Mouse (Mus musculus) layer of hippocampus, postnatal 14 days (tissue): Measurements from ENCODE around the gene Coro2a. TPM values are rescaled to one million over a fixed set of nuclear protein-coding genes. Genes with fewer than 3 reads are reported as not detected.

ENCODE experiments used
- DNase-seq, 2 experiments: peaks; one replicate each; pipeline ENCODE4 v3.0.0; 2021 to 2022; ENCODE audit warnings: low spot score in 2 of 2, mixed read lengths in 1 of 2
- total RNA-seq, 2 experiments: library from RNA; stranded (reverse); gene quantifications; 2 replicates each; pipeline ENCODE4 v1.2.3; 2021

The Coro2a gene
- total RNA-seq, 2 experiments from 2014 or later, result 27.9 to 30.5 TPM

GRCm38 (mm10) chr4:46560069-46560705, 41.8 kb downstream of the Coro2a start:
- DNase-seq, result no peak

- DNase-seq, result no peak
These were observed 43.0 kb downstream of the Coro2a start for GRCm38 (mm10) chr4:46558672-46559667.

GRCm38 (mm10) chr4:46556933-46557332, 45.1 kb downstream of the Coro2a start:
- no peak for DNase-seq

- DNase-seq, result no peak
These were observed 46.2 kb downstream of the Coro2a start for GRCm38 (mm10) chr4:46555762-46556161.

GRCm38 (mm10) chr4:46554295-46555069, 47.5 kb downstream of the Coro2a start:
- DNase-seq, result no peak

GRCm38 (mm10) chr4:46553864-46554263, 48.1 kb downstream of the Coro2a start:
- no peak for DNase-seq

- DNase-seq, result no peak
These were observed 51.6 kb downstream of the Coro2a start for GRCm38 (mm10) chr4:46550406-46550805.

GRCm38 (mm10) chr4:46549979-46550378, 52.0 kb downstream of the Coro2a start:
- DNase-seq, result no peak

GRCm38 (mm10) chr4:46546709-46547108, 55.3 kb downstream of the Coro2a start:
- DNase-seq, result no peak

- DNase-seq, result no peak
These were observed 56.5 kb downstream of the Coro2a start for GRCm38 (mm10) chr4:46545498-46545897.

GRCm38 (mm10) chr4:46544313-46544712, 57.7 kb downstream of the Coro2a start:
- DNase-seq, result no peak

- DNase-seq, result no peak
These were observed 58.5 kb downstream of the Coro2a start for GRCm38 (mm10) chr4:46543366-46544050.

- no peak for DNase-seq
These were observed 60.3 kb downstream of the Coro2a start for GRCm38 (mm10) chr4:46541707-46542106.

GRCm38 (mm10) chr4:46539167-46539566, 62.8 kb downstream of the Coro2a start:
- DNase-seq, result no peak

- no peak for DNase-seq
These were observed 66.1 kb downstream of the Coro2a start, which contains the start of gene Trim14 for GRCm38 (mm10) chr4:46535840-46536361. TSS of gene Trim14 (minus strand) at chr4:46536141.

- DNase-seq, result no peak
These were observed 66.7 kb downstream of the Coro2a start for GRCm38 (mm10) chr4:46535094-46535830.

GRCm38 (mm10) chr4:46533934-46534720, 67.9 kb downstream of the Coro2a start:
- DNase-seq, result no peak

- DNase-seq, result no peak
These were observed 69.1 kb downstream of the Coro2a start for GRCm38 (mm10) chr4:46532926-46533325.

GRCm38 (mm10) chr4:46532511-46532910, 69.5 kb downstream of the Coro2a start:
- no peak for DNase-seq
